Mouse (Mus musculus): ENCODE results near the gene Zfp108. TPM values are rescaled to one million over a fixed set of nuclear protein-coding genes. Genes with fewer than 3 reads are reported as not detected.
"Not testable (repeated sequence)": the region's sequence is repeated elsewhere in the genome, so short reads cannot be mapped to it uniquely, and the experiment has no call there.

Zfp108 gene
- polyA plus RNA-seq, 1 experiment: 4.4 TPM

DNA sequence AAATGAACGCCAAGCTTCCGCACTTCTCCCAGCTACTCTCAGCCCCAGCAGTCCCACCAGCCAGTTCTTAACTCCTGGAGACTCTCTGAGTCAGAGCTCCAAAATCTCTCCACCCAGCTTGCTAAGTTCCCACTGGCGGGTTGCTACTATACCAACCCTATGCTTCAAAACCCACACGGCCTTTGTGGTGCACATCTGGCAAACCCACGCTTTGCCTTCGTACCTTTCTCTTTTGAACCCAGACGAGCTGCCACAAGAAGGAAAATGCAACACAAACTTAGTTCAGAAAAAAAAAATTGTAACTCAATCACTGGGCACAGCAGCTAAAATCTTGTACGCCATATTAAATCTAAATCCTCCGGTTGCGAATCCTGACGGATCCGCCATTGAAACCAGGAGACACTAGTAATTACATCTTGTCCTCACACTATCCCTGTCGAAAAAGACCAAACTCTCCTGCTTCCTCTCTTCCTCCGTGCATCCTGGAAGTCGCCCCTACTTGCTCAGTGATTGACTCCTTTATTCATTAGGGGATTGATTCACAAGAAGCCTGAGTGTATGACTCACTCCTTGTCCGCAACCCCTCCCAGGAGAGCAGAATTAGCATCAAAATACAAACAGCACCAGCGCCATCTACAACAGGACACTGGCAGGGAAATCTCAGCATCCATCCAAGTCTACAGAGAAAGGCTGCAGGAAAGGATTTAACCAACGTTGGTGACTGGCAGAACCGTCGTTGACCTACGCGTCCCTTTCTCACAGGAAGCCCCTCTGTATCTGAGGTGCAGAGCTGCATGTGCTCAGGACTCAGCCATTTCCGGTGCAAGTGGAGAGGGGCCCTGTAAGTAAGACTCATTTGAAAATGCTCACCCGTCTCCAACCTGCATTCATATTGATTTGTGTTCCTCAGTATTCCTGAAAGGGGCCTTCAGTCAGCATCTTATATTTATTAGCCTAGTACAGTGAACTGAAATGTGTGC is 13.9 kb downstream of the Zfp108 start:
- peak; percentile 35 for DNase-seq (ENCODE audit: low read depth)
- TF ChIP-seq POLR2A (IDR thresholded peaks at IDR 0.05; ENCODE audit: borderline replicate concordance, extremely low read depth, insufficient read depth, insufficient read length, poor library complexity, severe bottlenecking) (no peak), CTCF (IDR thresholded peaks at IDR 0.05; ENCODE audit: borderline replicate concordance, extremely low read depth, insufficient read depth, insufficient read length) (no peak)

DNA sequence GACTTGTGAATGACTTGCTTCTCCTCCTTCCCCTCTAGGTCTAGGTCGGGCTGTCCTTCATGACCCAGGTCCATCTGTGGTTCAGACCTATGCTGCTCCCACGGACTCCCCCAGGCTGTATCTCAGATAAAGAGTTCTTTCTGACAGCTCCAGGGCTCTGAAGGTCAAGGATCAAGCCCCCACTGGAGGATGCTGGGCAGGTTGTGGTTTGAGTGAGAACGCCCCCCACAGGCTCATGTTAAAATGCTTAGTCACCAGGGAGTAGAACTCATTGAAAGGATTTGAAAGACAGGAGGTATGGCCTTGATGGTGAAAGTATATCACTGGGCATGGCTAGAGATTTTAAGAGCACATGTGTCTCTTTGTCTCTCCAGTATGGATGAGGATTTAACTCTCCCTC is 14.7 kb downstream of the Zfp108 start:
- no peak for DNase-seq (ENCODE audit: low read depth)
- TF ChIP-seq CTCF (IDR thresholded peaks at IDR 0.05; ENCODE audit: borderline replicate concordance, extremely low read depth, insufficient read depth, insufficient read length): no peak
- TF ChIP-seq POLR2A (IDR thresholded peaks at IDR 0.05; ENCODE audit: borderline replicate concordance, extremely low read depth, insufficient read depth, insufficient read length, poor library complexity, severe bottlenecking): no peak

DNA sequence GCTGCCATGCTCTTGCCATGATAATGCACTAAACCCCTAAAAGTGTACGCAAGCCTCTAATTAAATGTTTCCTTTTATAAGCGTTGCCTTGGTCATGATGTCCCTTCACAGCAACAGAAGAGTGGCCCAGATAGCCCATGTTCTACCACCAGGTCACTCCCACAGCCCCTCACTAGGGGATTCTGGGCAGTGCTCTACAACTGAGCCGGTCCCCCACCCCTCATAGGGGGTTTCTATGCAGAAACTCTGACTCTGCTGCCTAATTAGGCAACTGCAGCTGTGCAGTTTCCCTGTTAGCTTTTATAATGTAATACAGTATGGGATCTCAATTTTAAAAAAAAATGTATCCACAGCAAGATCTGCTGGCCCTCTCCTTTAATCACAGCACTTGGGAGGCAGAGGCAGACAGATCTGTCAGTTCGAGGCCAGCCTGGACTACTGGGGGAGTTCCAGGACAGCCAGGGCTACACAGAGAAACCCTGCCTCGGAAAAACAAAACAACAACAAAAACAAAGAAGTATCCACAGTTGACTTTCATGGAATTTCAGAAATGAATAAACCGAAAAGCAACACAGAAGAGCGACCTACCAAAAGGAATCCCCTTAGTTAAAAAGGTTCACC is 15.2 kb downstream of the Zfp108 start:
- TF ChIP-seq CTCF (IDR thresholded peaks at IDR 0.05; ENCODE audit: borderline replicate concordance, extremely low read depth, insufficient read depth, insufficient read length) (no peak), POLR2A (IDR thresholded peaks at IDR 0.05; ENCODE audit: borderline replicate concordance, extremely low read depth, insufficient read depth, insufficient read length, poor library complexity, severe bottlenecking) (no peak)
- no peak for DNase-seq (ENCODE audit: low read depth)

DNA sequence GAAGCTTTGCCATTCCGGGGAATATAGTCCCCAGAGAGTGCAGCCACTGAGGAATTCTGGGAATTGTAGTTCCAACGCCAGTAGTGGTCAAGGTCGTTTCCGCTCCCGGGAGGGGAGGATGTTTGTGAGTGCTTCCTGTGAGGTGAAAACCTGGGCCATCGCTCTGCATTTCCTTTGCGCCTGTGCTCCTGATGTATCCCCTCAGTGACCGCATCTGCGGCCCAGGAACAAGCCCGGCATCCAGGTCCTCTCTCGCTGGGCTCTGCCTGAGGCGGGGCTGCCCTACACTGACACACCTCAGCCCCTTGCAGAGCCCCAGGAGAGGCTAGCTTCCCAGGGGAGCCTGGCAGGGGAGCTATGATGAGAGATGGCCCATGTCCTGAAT is 15.7 kb downstream of the Zfp108 start, which contains the start of gene Zfp93:
Gene Zfp93, plus strand, starts transcription at position 133 of the 385 bp plus-strand sequence.
- TF ChIP-seq CTCF (IDR thresholded peaks at IDR 0.05; ENCODE audit: borderline replicate concordance, extremely low read depth, insufficient read depth, insufficient read length): no peak
- TF ChIP-seq POLR2A (IDR thresholded peaks at IDR 0.05; ENCODE audit: borderline replicate concordance, extremely low read depth, insufficient read depth, insufficient read length, poor library complexity, severe bottlenecking): peak; percentile 54; the same call in 1 of the 2 replicates
- peak; percentile 96 for DNase-seq (ENCODE audit: low read depth)

DNA sequence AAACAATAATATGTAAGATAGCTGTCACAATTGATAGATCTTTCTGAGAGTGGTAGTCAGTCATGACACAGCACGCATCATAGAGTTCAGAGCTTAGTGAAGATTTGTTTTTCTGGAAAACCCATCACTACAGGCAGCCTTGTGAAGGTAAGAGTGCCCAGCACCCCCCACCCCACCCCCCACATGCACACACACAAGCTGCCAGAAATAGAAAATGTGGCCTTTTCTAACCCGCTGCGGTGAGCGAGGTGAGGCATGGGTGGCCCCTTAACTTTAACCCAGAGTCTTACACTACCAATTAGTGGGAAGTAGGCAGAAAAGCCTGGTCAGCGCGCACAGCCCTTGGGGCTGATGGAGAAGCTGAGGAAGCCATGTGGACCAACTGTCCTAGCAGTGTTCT is 16.6 kb downstream of the Zfp108 start:
- no peak for DNase-seq (ENCODE audit: low read depth)
- TF ChIP-seq POLR2A (IDR thresholded peaks at IDR 0.05; ENCODE audit: borderline replicate concordance, extremely low read depth, insufficient read depth, insufficient read length, poor library complexity, severe bottlenecking): no peak
- TF ChIP-seq CTCF (IDR thresholded peaks at IDR 0.05; ENCODE audit: borderline replicate concordance, extremely low read depth, insufficient read depth, insufficient read length): no peak

DNA sequence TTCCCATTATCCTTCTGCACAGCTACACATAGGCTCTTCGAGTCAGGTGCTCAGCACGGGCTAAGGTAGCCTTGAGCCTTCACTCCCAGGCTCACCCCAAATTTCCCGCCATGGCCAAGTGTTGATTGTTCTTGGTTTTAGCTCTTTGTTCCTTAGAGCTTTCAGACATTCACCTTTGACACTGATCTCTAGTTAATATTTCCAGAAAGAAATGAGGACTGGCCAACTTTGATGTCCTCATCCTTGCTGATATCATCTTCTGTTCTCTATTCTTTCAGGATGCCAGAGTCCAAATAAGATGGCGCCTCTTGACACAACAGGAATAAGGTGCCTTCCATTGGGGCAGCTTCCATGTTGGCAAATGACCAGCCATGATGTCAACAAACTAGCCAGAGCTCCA is 19.9 kb downstream of the Zfp108 start:
- TF ChIP-seq POLR2A (IDR thresholded peaks at IDR 0.05; ENCODE audit: borderline replicate concordance, extremely low read depth, insufficient read depth, insufficient read length, poor library complexity, severe bottlenecking) (no peak), CTCF (IDR thresholded peaks at IDR 0.05; ENCODE audit: borderline replicate concordance, extremely low read depth, insufficient read depth, insufficient read length) (no peak)
- no peak for DNase-seq (ENCODE audit: low read depth)

DNA sequence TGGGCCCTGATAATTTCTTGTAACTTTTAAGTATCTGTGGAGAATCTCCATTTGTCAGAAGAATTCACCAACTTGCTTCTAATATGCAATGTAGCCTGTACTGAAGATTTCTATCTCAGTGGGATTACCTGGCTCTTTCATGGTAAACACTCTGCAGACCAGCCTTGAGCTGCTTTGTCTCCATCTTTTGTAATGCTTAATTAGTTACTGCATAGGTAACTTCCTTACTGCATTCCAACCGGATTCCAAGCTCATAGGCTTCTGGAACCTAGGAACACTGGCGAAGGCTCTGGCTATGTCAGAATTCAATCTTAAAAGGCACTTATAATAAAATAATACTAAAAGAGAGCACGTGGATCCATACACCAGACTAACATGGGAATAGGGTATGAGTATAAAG is 24.2 kb downstream of the Zfp108 start:
- not testable (repeated sequence) for DNase-seq (ENCODE audit: low read depth)

DNA sequence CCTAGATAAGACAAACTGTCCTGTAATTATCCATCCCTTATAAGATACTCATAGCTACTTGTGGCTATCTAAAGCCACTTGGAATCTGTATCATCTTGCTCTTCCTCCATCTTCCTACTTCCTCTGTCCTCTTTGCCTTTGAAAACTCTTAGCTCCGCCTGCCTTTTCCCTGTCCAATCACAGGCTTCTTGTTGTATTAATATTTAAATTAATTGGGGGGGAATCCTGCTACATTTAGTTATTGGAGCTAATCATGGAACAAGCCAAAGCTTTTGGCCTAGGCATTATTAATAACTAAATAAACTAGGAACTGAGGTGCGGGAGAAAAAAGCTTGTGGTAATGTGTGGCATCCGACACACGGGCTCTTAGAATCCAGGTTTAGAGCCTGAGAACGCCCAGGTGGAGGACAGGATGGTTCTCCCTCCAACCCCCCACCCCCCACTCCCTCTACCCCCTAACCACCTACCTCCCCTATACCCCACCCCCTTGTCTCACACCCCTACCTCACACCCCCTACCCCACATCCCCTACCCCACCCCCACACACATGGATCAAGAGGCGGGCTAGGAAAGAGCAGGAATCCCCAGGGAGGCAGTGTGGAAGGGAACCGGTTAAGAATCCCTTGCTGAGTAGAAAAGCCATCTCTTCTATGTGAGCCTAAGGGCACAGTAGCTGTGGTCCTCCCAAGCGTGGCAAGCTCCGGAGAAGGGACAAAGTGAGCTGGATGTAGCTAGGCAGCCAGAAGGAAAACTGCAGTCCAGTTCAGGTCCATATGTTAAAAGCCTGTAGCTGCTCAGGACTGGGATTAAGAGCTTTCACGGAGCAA is 25.6 kb downstream of the Zfp108 start:
- DNase-seq (ENCODE audit: low read depth): no peak
- TF ChIP-seq CTCF (IDR thresholded peaks at IDR 0.05; ENCODE audit: borderline replicate concordance, extremely low read depth, insufficient read depth, insufficient read length) (no peak), POLR2A (IDR thresholded peaks at IDR 0.05; ENCODE audit: borderline replicate concordance, extremely low read depth, insufficient read depth, insufficient read length, poor library complexity, severe bottlenecking) (no peak)

DNA sequence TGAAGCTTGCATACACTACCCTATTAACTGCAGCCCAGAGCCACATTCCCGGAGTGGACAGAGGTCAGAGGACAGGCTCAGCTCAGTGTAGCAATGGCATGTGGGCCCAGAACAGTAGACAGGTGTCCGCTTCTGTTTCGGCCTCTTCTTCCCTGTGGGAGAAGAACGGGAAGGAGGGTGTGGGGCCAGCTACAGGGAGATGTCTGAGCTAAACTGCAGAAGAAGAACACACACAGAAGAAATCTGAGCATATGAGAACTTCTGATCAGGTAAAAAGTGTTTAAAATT is 26.2 kb downstream of the Zfp108 start:
- no peak for DNase-seq (ENCODE audit: low read depth)
- no peak for TF ChIP-seq POLR2A (IDR thresholded peaks at IDR 0.05; ENCODE audit: borderline replicate concordance, extremely low read depth, insufficient read depth, insufficient read length, poor library complexity, severe bottlenecking)
- no peak for TF ChIP-seq CTCF (IDR thresholded peaks at IDR 0.05; ENCODE audit: borderline replicate concordance, extremely low read depth, insufficient read depth, insufficient read length)

DNA sequence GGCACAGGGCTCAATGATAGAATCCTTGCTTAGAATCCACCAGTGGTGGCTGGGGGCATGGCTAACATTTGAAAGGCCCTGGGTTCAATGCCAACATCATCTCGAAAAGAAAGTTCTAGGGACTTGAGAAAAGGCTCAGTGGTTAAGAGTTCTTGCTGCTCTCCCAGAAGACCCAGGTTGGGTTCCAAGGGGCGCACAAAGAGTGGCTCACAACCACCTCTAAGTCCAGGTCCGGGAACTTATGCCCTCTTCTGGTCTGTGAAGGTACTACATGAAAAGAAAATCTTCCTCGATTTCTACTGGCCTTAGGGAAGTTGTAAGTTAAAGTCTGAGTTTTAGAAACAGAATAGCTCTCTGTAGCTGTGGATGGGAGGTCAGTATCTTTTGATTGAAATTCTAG is 31.5 kb downstream of the Zfp108 start:
- DNase-seq (ENCODE audit: low read depth): no peak
- TF ChIP-seq POLR2A (IDR thresholded peaks at IDR 0.05; ENCODE audit: borderline replicate concordance, extremely low read depth, insufficient read depth, insufficient read length, poor library complexity, severe bottlenecking) (no peak), CTCF (IDR thresholded peaks at IDR 0.05; ENCODE audit: borderline replicate concordance, extremely low read depth, insufficient read depth, insufficient read length) (0 out of 2 replicates have a peak, but pooled peaks have one; percentile 9)

DNA sequence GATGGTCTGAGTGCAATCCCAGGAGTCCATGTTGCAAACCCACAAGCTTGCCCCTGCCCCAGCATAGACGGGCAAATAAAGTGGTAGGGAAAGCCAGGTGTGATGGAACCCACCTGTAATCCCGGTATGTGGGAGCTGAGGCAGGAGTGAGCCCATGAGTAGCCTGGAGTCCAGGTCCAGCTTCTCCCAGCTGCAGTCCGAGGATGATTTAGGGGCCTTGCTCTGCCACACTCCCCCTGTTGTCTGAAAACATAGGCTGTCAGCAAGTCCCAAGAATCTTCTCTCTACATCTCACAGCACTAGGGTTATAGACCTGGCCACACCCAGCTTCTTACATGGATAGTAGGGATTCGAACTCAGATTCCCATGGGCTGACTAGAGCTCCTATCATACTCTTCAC is 32.3 kb downstream of the Zfp108 start:
- no peak for DNase-seq (ENCODE audit: low read depth)
- TF ChIP-seq CTCF (IDR thresholded peaks at IDR 0.05; ENCODE audit: borderline replicate concordance, extremely low read depth, insufficient read depth, insufficient read length) (no peak), POLR2A (IDR thresholded peaks at IDR 0.05; ENCODE audit: borderline replicate concordance, extremely low read depth, insufficient read depth, insufficient read length, poor library complexity, severe bottlenecking) (no peak)
